Mouse (Mus musculus): Measurements from ENCODE around the gene Zfp414. TPM values are rescaled to one million over a fixed set of nuclear protein-coding genes. Genes with fewer than 3 reads are reported as not detected.
"Not testable (repeated sequence)": the region's sequence is repeated elsewhere in the genome, so short reads cannot be mapped to it uniquely, and the experiment has no call there.

The Zfp414 gene
- 47.6 and 51.2 TPM in 2 replicates for polyA plus RNA-seq (2016; fragmentation: Nextera tagmentation; extraction: Ambion mirVana)

DNA sequence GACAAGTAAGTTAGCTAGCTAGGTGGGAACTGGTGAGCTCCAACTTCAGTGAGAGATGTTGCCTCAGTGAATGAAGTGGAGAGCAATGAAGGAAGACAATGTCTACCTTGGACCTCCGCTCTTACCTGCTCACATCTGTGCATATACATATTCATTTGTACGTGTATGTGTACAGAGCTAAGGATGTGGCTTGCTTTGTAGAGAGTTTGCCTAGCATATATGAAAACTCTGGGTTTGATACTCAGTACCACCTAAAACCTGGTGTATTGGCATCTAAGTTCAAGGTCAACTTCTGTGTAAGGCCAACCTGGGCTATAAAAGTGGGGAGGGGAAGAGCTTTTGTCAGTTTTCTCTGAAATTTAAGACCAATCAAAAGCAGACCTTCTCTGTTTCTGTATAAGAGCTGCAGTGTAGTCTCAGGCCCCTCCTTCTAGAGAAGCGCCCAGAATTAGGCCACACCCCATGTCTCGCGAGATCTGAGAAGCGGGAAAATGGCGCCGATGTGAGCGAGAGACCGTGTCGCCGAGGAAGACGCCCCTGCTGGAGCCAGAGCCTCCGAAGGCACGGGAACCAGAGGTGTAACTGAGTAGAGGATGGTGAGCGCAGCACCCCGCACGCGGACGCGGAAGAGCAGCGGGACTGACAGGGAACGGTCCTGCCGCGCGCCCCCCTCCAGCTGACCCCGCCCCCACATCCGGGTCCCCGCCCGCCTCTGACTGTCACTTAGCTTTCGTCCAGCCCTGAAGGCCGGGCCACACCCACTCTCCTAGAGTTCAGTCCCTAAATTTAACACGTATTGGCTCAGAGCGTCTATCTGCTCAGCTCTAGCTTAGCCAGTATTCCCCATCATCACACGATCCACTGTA is at the start of gene Zfp414:
TSS of gene Zfp414 (plus strand) at position 470 of the 866 bp plus-strand sequence.
- Histone ChIP-seq H3K4me1 (peaks cover 22% of the 10 kb centered on the region), H3K36me3 (replicated peaks) (peaks cover 37% of the 10 kb centered on the region), H3K9me3 (no peaks in the 10 kb centered on the region), H3K27me3 (ENCODE audit: poor library complexity, severe bottlenecking) (no peaks in the 10 kb centered on the region), H3K27ac (peak within 1 kb of the TSS; percentile 99), H3K4me3 (peak within 1 kb of the TSS; percentile 78)
- 3% methylated on average over 35 of the region's 35 CpGs for WGBS
- DNase-seq (ENCODE audit: extremely low spot score, low spot score): peak; percentile 92

DNA sequence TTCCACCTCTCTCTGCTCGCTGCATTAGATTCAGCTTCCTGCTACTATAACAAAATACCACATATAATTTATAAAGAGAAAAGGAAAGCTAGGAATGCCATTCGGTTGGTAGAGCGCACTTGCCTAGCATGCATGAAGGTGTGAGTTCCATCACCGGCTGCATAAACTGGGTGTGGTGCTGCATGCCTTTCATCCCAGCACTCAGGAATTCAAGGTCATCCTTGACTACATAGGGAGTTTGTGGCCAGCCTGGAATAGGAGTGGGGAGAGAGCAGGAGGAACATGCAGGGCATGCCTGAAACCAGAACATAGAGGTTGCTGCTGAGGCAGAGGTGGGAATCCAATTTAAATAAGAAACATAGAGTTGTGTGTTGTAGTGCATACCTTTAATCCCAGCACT is 44.8 kb upstream of the Zfp414 start:
- WGBS: 89% methylated on average over 4 of the region's 4 CpGs
- H3K27me3 ChIP-seq (ENCODE audit: poor library complexity, severe bottlenecking): no peaks in the 10 kb centered on the region
- no peak overlapping the region for H3K4me3 ChIP-seq
- no peaks in the 10 kb centered on the region for H3K4me1 ChIP-seq
- no peaks in the 10 kb centered on the region for H3K36me3 ChIP-seq (replicated peaks)
- H3K27ac ChIP-seq: no peak overlapping the region
- H3K9me3 ChIP-seq: no peaks in the 10 kb centered on the region
- no peak for DNase-seq (ENCODE audit: extremely low spot score, low spot score)

DNA sequence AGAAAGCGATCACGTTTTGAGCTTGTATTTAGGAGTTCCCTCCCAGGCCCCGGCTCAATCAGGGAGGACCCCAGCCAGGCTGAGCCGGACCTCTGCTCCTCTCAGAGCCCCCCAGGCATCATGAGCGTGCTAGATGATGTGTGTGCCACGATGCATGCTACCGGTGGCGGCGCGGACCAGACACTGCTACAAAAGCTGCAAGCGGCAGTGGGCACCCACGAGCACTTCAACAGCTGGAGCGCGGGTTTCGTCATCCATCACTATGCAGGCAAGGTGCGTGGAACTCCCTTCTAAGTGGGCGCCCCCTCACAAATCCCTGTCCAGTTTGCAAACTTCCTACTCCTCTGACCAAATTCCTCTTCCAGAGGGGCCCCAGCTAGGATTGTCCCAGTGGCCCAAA is 42.9 kb upstream of the Zfp414 start:
- Histone ChIP-seq H3K4me3 (no peak overlapping the region), H3K27ac (no peak overlapping the region), H3K4me1 (no peaks in the 10 kb centered on the region), H3K27me3 (ENCODE audit: poor library complexity, severe bottlenecking) (no peaks in the 10 kb centered on the region), H3K9me3 (no peaks in the 10 kb centered on the region), H3K36me3 (replicated peaks) (no peaks in the 10 kb centered on the region)
- DNase-seq (ENCODE audit: extremely low spot score, low spot score): no peak
- WGBS: 70% methylated on average over 17 of the region's 17 CpGs

- DNase-seq (ENCODE audit: extremely low spot score, low spot score): no peak
- no peaks in the 10 kb centered on the region for H3K27me3 ChIP-seq (ENCODE audit: poor library complexity, severe bottlenecking)
- no peak overlapping the region for H3K4me3 ChIP-seq
- H3K9me3 ChIP-seq: peaks cover 15% of the 10 kb centered on the region; the same call in 1 of the 2 replicates
- H3K36me3 ChIP-seq (replicated peaks): no peaks in the 10 kb centered on the region
- H3K27ac ChIP-seq: no peak overlapping the region
- no peaks in the 10 kb centered on the region for H3K4me1 ChIP-seq
Measured at GRCm38 (mm10) chr17:33597271-33597670, 31.6 kb upstream of the Zfp414 start.

DNA sequence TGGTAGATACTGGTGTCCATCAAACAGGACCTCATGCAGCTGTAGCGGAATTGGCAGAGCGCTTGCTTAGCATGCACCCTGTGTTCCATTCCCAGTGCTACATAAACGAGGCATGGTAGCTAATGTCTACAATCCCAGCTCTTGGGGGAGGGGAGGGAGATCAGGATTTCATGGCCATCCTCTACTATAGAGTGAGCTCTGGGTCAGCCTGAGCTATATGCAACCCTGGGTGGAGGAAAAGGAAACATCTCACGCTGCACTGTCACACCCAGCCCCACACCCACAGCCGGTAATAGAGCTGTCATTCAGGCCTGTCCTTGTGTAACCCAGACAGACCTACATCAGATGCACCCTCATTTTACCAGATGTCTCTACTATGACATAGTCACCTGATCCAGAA is 30.4 kb upstream of the Zfp414 start:
- DNase-seq (ENCODE audit: extremely low spot score, low spot score): no peak
- H3K27me3 ChIP-seq (ENCODE audit: poor library complexity, severe bottlenecking): no peaks in the 10 kb centered on the region
- no peak overlapping the region for H3K27ac ChIP-seq
- H3K36me3 ChIP-seq (replicated peaks): no peaks in the 10 kb centered on the region
- H3K4me1 ChIP-seq: no peaks in the 10 kb centered on the region
- H3K9me3 ChIP-seq: peaks cover 15% of the 10 kb centered on the region; the same call in 1 of the 2 replicates
- no peak overlapping the region for H3K4me3 ChIP-seq
- 94% methylated on average over 5 of the region's 5 CpGs for WGBS

GRCm38 (mm10) chr17:33599836-33600475 is 28.9 kb upstream of the Zfp414 start:
- no peak overlapping the region for H3K4me3 ChIP-seq
- 90% methylated on average over 8 of the region's 8 CpGs for WGBS
- DNase-seq (ENCODE audit: extremely low spot score, low spot score): no peak

GRCm38 (mm10) chr17:33600831-33601230 is 28.1 kb upstream of the Zfp414 start:
- Histone ChIP-seq H3K36me3 (replicated peaks) (no peaks in the 10 kb centered on the region), H3K27me3 (ENCODE audit: poor library complexity, severe bottlenecking) (no peaks in the 10 kb centered on the region), H3K9me3 (peaks cover 15% of the 10 kb centered on the region; the same call in 1 of the 2 replicates), H3K4me1 (no peaks in the 10 kb centered on the region), H3K4me3 (no peak overlapping the region), H3K27ac (no peak overlapping the region)
- no peak for DNase-seq (ENCODE audit: extremely low spot score, low spot score)
- 86% methylated on average over 3 of the region's 3 CpGs for WGBS

More at GRCm38 (mm10) chr17:33599836-33600475, 28.9 kb upstream of the Zfp414 start:
- no peaks in the 10 kb centered on the region for H3K4me1 ChIP-seq
- H3K9me3 ChIP-seq: peaks cover 15% of the 10 kb centered on the region; the same call in 1 of the 2 replicates
- H3K27me3 ChIP-seq (ENCODE audit: poor library complexity, severe bottlenecking): no peaks in the 10 kb centered on the region
- H3K36me3 ChIP-seq (replicated peaks): no peaks in the 10 kb centered on the region
- no peak overlapping the region for H3K27ac ChIP-seq

GRCm38 (mm10) chr17:33601947-33602346 is 26.9 kb upstream of the Zfp414 start:
- Histone ChIP-seq H3K36me3 (replicated peaks) (no peaks in the 10 kb centered on the region), H3K27ac (no peak overlapping the region), H3K9me3 (peaks cover 15% of the 10 kb centered on the region; the same call in 1 of the 2 replicates), H3K27me3 (ENCODE audit: poor library complexity, severe bottlenecking) (no peaks in the 10 kb centered on the region), H3K4me3 (no peak overlapping the region), H3K4me1 (no peaks in the 10 kb centered on the region)
- DNase-seq (ENCODE audit: extremely low spot score, low spot score): no peak
- WGBS: 86% methylated on average over 12 of the region's 12 CpGs

DNA sequence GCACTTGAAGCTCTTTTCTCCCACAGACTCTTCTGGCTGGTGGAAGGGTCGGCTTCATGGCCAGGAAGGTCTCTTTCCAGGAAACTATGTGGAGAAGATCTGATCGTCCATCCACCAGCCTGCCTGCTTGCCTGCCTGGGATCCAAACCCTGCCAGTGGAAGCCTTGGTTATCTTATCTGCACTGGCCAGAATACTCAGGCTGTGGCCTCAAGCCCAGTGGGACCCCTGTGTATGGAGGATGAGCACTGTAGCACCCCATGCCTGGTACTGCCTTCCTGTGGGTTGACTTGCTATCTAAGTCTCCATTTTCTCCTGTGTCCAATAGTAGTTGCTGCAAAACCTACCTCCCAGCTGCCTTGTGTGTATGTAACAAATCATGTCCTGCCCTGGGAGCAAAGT is 21.6 kb upstream of the Zfp414 start:
- H3K4me3 ChIP-seq: no peak overlapping the region
- H3K4me1 ChIP-seq: no peaks in the 10 kb centered on the region
- H3K27ac ChIP-seq: no peak overlapping the region
- no peak for DNase-seq (ENCODE audit: extremely low spot score, low spot score)
- no peaks in the 10 kb centered on the region for H3K36me3 ChIP-seq (replicated peaks)
- 87% methylated on average over 2 of the region's 2 CpGs for WGBS
- H3K9me3 ChIP-seq: no peaks in the 10 kb centered on the region
- H3K27me3 ChIP-seq (ENCODE audit: poor library complexity, severe bottlenecking): no peaks in the 10 kb centered on the region

GRCm38 (mm10) chr17:33610548-33610947 is 18.3 kb upstream of the Zfp414 start:
- no peaks in the 10 kb centered on the region for H3K27me3 ChIP-seq (ENCODE audit: poor library complexity, severe bottlenecking)
- no peak for DNase-seq (ENCODE audit: extremely low spot score, low spot score)
- H3K4me3 ChIP-seq: no peak overlapping the region
- whole genome bisulfite sequencing: 91% methylated on average over 7 of the region's 7 CpGs
- no peaks in the 10 kb centered on the region for H3K9me3 ChIP-seq
- H3K4me1 ChIP-seq: no peaks in the 10 kb centered on the region
- no peaks in the 10 kb centered on the region for H3K36me3 ChIP-seq (replicated peaks)
- H3K27ac ChIP-seq: no peak overlapping the region

DNA sequence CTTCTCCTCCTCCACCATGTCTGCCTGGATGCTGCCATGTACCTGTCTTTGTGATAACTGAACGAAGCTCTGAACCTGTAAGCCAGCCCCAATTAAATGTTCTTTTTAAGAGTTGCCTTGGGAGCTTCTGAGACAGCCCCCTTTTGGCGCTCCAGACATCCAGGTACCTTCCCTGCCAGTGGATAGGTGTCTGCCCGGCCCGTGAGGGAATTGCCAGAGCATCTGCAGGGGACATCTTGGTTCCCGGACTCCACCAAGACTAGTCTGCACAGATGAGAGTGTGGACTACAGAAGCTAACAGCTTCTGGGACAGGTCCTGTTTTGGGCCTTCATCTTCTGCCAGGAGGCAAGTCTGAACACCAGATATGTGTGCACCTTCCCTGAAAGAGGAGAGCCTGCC is 15.2 kb upstream of the Zfp414 start:
- 83% methylated on average over 5 of the region's 5 CpGs for WGBS
- H3K27me3 ChIP-seq (ENCODE audit: poor library complexity, severe bottlenecking); DNase-seq (ENCODE audit: extremely low spot score, low spot score); H3K36me3 ChIP-seq (replicated peaks); H3K4me1 ChIP-seq; H3K9me3 ChIP-seq; H3K4me3 ChIP-seq; H3K27ac ChIP-seq: not testable (repeated sequence)

DNA sequence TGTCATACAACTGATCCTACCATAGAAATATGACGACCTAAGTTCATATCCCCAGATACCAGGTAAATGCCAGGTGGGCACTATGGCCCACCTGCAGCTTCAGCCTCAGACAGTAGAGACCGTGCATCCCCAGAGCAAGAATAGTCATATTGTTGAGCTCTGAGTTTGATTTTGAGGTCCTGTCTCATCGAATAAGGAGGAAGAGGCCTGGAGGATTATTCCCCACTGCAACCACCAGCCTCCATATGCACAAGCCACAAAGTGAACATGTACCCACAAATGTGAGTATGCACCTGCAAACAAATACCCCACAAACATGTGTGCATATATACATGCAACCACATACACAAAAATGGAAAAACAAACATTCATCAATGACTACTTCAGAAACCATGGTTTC is 1.6 kb upstream of the Zfp414 start:
- Histone ChIP-seq H3K36me3 (replicated peaks) (peaks cover 25% of the 10 kb centered on the region), H3K27me3 (ENCODE audit: poor library complexity, severe bottlenecking) (no peaks in the 10 kb centered on the region), H3K27ac (no peak overlapping the region), H3K9me3 (no peaks in the 10 kb centered on the region), H3K4me1 (peaks cover 22% of the 10 kb centered on the region), H3K4me3 (no peak overlapping the region)
- 91% methylated on average over 3 of the region's 3 CpGs for WGBS
- no peak for DNase-seq (ENCODE audit: extremely low spot score, low spot score)

GRCm38 (mm10) chr17:33629487-33630125 is 716 bp downstream of the Zfp414 start:
- peak overlapping the region; percentile 78 for H3K4me3 ChIP-seq
- DNase-seq (ENCODE audit: extremely low spot score, low spot score): no peak
- peaks cover 40% of the 10 kb centered on the region for H3K36me3 ChIP-seq (replicated peaks)
- peaks cover 22% of the 10 kb centered on the region for H3K4me1 ChIP-seq
- WGBS: 76% methylated on average over 12 of the region's 12 CpGs
- no peaks in the 10 kb centered on the region for H3K9me3 ChIP-seq
- peak overlapping the region; percentile 99 for H3K27ac ChIP-seq
- no peaks in the 10 kb centered on the region for H3K27me3 ChIP-seq (ENCODE audit: poor library complexity, severe bottlenecking)
